Mouse (Mus musculus) bone marrow macrophage, adult 2 months (primary cell): Measurements from ENCODE around the gene Zfp654.

ENCODE experiments used
- CTCF ChIP-seq: IDR thresholded peaks from 2 replicates; pipeline ENCODE4 v1.5.1; 2012; ENCODE audit warnings: low read depth, mild to moderate bottlenecking, low read length, moderate library complexity
- POLR2A ChIP-seq: IDR thresholded peaks from 2 replicates; pipeline ENCODE4 v1.6.1; 2012; ENCODE audit warnings: mild to moderate bottlenecking, low read depth, low read length, borderline replicate concordance

DNA sequence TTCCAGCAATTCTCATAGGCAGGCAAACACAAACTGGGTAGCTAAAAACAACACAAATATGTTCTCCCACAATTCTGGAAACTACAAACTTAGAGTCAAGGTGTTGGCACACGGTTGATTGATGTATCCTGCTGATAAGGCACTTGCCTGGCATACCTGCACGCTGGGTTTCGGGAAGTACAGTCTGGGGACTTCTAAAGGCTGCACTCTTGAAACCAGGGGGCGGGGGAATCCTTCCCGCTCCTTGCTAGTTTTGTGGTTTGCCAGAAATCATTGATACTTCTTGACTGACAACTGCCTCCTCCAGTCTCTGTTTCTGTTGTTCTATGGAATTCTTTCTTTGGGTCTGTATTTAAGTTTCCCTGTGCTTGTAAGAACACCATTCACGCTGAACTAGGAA is 17.2 kb upstream of the Zfp654 start:
- TF ChIP-seq POLR2A (no peak), CTCF (no peak)
